Mouse (Mus musculus) c-Kit-positive CD71-negative TER-119-negative erythroid progenitor cells, embryonic 14.5 days (primary cell): ENCODE measurements around the gene Zscan2.

Experiments
- DNase-seq: peaks from one replicate; pipeline ENCODE4 v3.0.0-alpha.2; 2013; ENCODE audit warnings: low read depth

Zscan2 gene

GRCm38 (mm10) chr7:80885666-80886065 is 24.9 kb downstream of the Zscan2 start:
- no peak for DNase-seq

GRCm38 (mm10) chr7:80888595-80888994 is 27.9 kb downstream of the Zscan2 start:
- DNase-seq = no peak

- no peak for DNase-seq
These were observed 28.3 kb downstream of the Zscan2 start for GRCm38 (mm10) chr7:80889021-80889511.

- DNase-seq = no peak
These were observed 29.1 kb downstream of the Zscan2 start for GRCm38 (mm10) chr7:80889841-80890241.

GRCm38 (mm10) chr7:80893086-80893752 is 32.5 kb downstream of the Zscan2 start:
- no peak for DNase-seq

GRCm38 (mm10) chr7:80893753-80894129 is 33.0 kb downstream of the Zscan2 start:
- no peak for DNase-seq

GRCm38 (mm10) chr7:80894196-80894595 is 33.5 kb downstream of the Zscan2 start:
- DNase-seq = no peak

- DNase-seq = no peak
These were observed 34.2 kb downstream of the Zscan2 start for GRCm38 (mm10) chr7:80894815-80895519.

GRCm38 (mm10) chr7:80897134-80897533 is 36.4 kb downstream of the Zscan2 start:
- no peak for DNase-seq

GRCm38 (mm10) chr7:80897721-80898120 is 37.0 kb downstream of the Zscan2 start:
- DNase-seq = no peak

GRCm38 (mm10) chr7:80900944-80901501 is 40.3 kb downstream of the Zscan2 start, which contains the start of gene Wdr73:
Gene Wdr73, minus strand, starts transcription at chr7:80901269.
- peak; percentile 88 for DNase-seq

GRCm38 (mm10) chr7:80901541-80902274 is 41.0 kb downstream of the Zscan2 start:
- no peak for DNase-seq

- DNase-seq = no peak
These were observed 43.1 kb downstream of the Zscan2 start for GRCm38 (mm10) chr7:80903625-80904422.

GRCm38 (mm10) chr7:80904921-80905515 is 44.3 kb downstream of the Zscan2 start, which contains the start of gene Nmb:
Gene Nmb, minus strand, starts transcription at chr7:80905076.
- DNase-seq = no peak

- DNase-seq = no peak
These were observed 50.3 kb downstream of the Zscan2 start for GRCm38 (mm10) chr7:80911053-80911452.

GRCm38 (mm10) chr7:80912496-80912895 is 51.8 kb downstream of the Zscan2 start:
- no peak for DNase-seq

- no peak for DNase-seq
These were observed 57.3 kb downstream of the Zscan2 start for GRCm38 (mm10) chr7:80917916-80918465.

- DNase-seq = no peak
These were observed 58.4 kb downstream of the Zscan2 start for GRCm38 (mm10) chr7:80918982-80919646.

- DNase-seq = no peak
These were observed 58.9 kb downstream of the Zscan2 start for GRCm38 (mm10) chr7:80919647-80920008.

GRCm38 (mm10) chr7:80923165-80923564 is 62.4 kb downstream of the Zscan2 start:
- DNase-seq = no peak
